Mouse (Mus musculus) liver, embryonic 15.5 days (tissue): ENCODE data around the gene Sorbs1. TPM values are rescaled to one million over a fixed set of nuclear protein-coding genes. Genes with fewer than 3 reads are reported as not detected.
A peak's percentile ranks its signal among the peaks of the same experiment; 100 is the strongest.

Source experiments
- ATAC-seq: fragments of 200-750 bp; cut with Nextera tagmentation; 2 replicates; pipeline ENCODE4 v1.8.0; 2017; ENCODE audit warnings: moderate number of reproducible peaks, mild to moderate bottlenecking, moderate library complexity; ENCODE audit not compliant: insufficient read depth
- H3K27ac ChIP-seq: fragments of 300-500 bp; sonication (generic); replicated peaks from 2 replicates; pipeline ENCODE4 v1.5.1; 2015; ENCODE audit warnings: mild to moderate bottlenecking, inconsistent platforms
- H3K27me3 ChIP-seq: fragments of 300-500 bp; sonication (generic); 2 replicates; pipeline ENCODE4 v1.6.1; 2015; ENCODE audit warnings: mild to moderate bottlenecking, inconsistent platforms
- H3K36me3 ChIP-seq: fragments of 300-500 bp; sonication (generic); replicated peaks from 2 replicates; pipeline ENCODE4 v1.6.1; 2015; ENCODE audit warnings: moderate library complexity, mild to moderate bottlenecking, inconsistent platforms
- H3K4me1 ChIP-seq: fragments of 300-500 bp; sonication (generic); replicated peaks from 2 replicates; pipeline ENCODE4 v1.6.1; 2015; ENCODE audit warnings: inconsistent platforms
- H3K4me2 ChIP-seq: fragments of 300-500 bp; sonication (generic); 2 replicates; pipeline ENCODE4 v1.6.1; 2015; ENCODE audit warnings: moderate library complexity, mild to moderate bottlenecking, inconsistent platforms
- H3K4me3 ChIP-seq: fragments of 300-500 bp; sonication (generic); replicated peaks from 2 replicates; pipeline ENCODE4 v1.5.1; 2015; ENCODE audit warnings: mild to moderate bottlenecking, inconsistent platforms
- H3K9ac ChIP-seq: fragments of 300-500 bp; sonication (generic); 2 replicates; pipeline ENCODE4 v1.6.1; 2015; ENCODE audit warnings: moderate library complexity, mild to moderate bottlenecking, inconsistent platforms
- H3K9me3 ChIP-seq: fragments of 300-500 bp; sonication (generic); replicated peaks from 2 replicates; pipeline ENCODE4 v1.6.1; 2016; ENCODE audit warnings: inconsistent platforms
- WGBS: fragments of 180-500 bp; shearing (Covaris S2); methylation state at CpG from one replicate; pipeline ENCODE4 v1.1.7; 2015; ENCODE audit warnings: mixed read lengths; ENCODE audit not compliant: insufficient replicate concordance; 5-methylcytosine and 5-hydroxymethylcytosine counted together
- polyA plus RNA-seq: library from polyadenylated mRNA; unstranded; fragments of >200 nt; fragmentation: Nextera tagmentation; extraction: Ambion mirVana; gene quantifications from 2 replicates; pipeline ENCODE4 v1.2.1, GENCODE M21; 2015

Sorbs1 gene
- polyA plus RNA-seq, 1 experiment from 2014 or later = 34.9 TPM

- Histone ChIP-seq H3K27ac (peak overlapping the region; percentile 98), H3K9ac (peak overlapping the region; percentile 92), H3K9me3 (no peaks in the 10 kb centered on the region), H3K4me3 (peak overlapping the region; percentile 82), H3K27me3 (no peaks in the 10 kb centered on the region), H3K4me1 (peaks cover 54% of the 10 kb centered on the region), H3K36me3 (no peaks in the 10 kb centered on the region), H3K4me2 (peak overlapping the region; percentile 81)
- peak; percentile 26 for ATAC-seq
- WGBS = 2% methylated on average over 34 of the region's 34 CpGs
These were observed 818 bp downstream of the Sorbs1 start for GRCm38 (mm10) chr19:40512500-40513421.

- peak overlapping the region; percentile 98 for H3K27ac ChIP-seq
- peak; percentile 32 for ATAC-seq
These were observed 1.8 kb downstream of the Sorbs1 start for GRCm38 (mm10) chr19:40511679-40512309.

GRCm38 (mm10) chr19:40511100-40511439 lies 2.5 kb downstream of the Sorbs1 start:
- Histone ChIP-seq H3K4me1 (peaks cover 61% of the 10 kb centered on the region), H3K27me3 (no peaks in the 10 kb centered on the region), H3K36me3 (no peaks in the 10 kb centered on the region), H3K9me3 (no peaks in the 10 kb centered on the region), H3K9ac (0 out of 2 replicates have a peak overlapping the region, but pooled peaks have one; percentile 92), H3K4me3 (peak overlapping the region; percentile 82), H3K27ac (peak overlapping the region; percentile 98), H3K4me2 (peak overlapping the region; percentile 81)
- no peak for ATAC-seq
- WGBS = 69% methylated on average over 8 of the region's 8 CpGs

More at GRCm38 (mm10) chr19:40511679-40512309, 1.8 kb downstream of the Sorbs1 start:
- Histone ChIP-seq H3K27me3 (no peaks in the 10 kb centered on the region), H3K9ac (peak overlapping the region; percentile 92), H3K9me3 (no peaks in the 10 kb centered on the region), H3K4me1 (peaks cover 59% of the 10 kb centered on the region), H3K4me3 (peak overlapping the region; percentile 82), H3K36me3 (no peaks in the 10 kb centered on the region), H3K4me2 (peak overlapping the region; percentile 81)
- WGBS = 8% methylated on average over 5 of the region's 5 CpGs

- peak overlapping the region; percentile 98 for H3K27ac ChIP-seq
- H3K4me3 ChIP-seq = peak overlapping the region; percentile 18; the same call in 1 of the 2 replicates
- H3K9ac ChIP-seq = 0 out of 2 replicates have a peak overlapping the region, but pooled peaks have one; percentile 0
- H3K4me2 ChIP-seq = peak overlapping the region; percentile 81
- no peaks in the 10 kb centered on the region for H3K9me3 ChIP-seq
- no peaks in the 10 kb centered on the region for H3K36me3 ChIP-seq
- ATAC-seq = no peak
- 78% methylated on average over 13 of the region's 13 CpGs for WGBS
- H3K27me3 ChIP-seq = no peaks in the 10 kb centered on the region
- peaks cover 64% of the 10 kb centered on the region for H3K4me1 ChIP-seq
These were observed 3.0 kb downstream of the Sorbs1 start for GRCm38 (mm10) chr19:40510387-40511099.

GRCm38 (mm10) chr19:40509274-40509673 lies 4.3 kb downstream of the Sorbs1 start:
- Histone ChIP-seq H3K9me3 (no peaks in the 10 kb centered on the region), H3K27ac (peak overlapping the region; percentile 14), H3K4me1 (peaks cover 64% of the 10 kb centered on the region), H3K36me3 (0 out of 2 replicates have a peak, but pooled peaks cover 3% of the 10 kb centered on the region), H3K9ac (no peak overlapping the region), H3K4me2 (no peak overlapping the region), H3K4me3 (no peak overlapping the region), H3K27me3 (no peaks in the 10 kb centered on the region)
- WGBS = 81% methylated on average over 2 of the region's 2 CpGs
- ATAC-seq = no peak

- peak overlapping the region; percentile 14 for H3K27ac ChIP-seq
- peaks cover 59% of the 10 kb centered on the region for H3K4me1 ChIP-seq
- H3K36me3 ChIP-seq = 0 out of 2 replicates have a peak, but pooled peaks cover 4% of the 10 kb centered on the region
- no peak overlapping the region for H3K9ac ChIP-seq
- no peak overlapping the region for H3K4me2 ChIP-seq
- H3K9me3 ChIP-seq = no peaks in the 10 kb centered on the region
- WGBS = 29% methylated on average over 2 of the region's 2 CpGs
- ATAC-seq = no peak
- no peaks in the 10 kb centered on the region for H3K27me3 ChIP-seq
- H3K4me3 ChIP-seq = no peak overlapping the region
These were observed 4.7 kb downstream of the Sorbs1 start for GRCm38 (mm10) chr19:40508851-40509250.

- Histone ChIP-seq H3K4me3 (no peak overlapping the region), H3K4me1 (peaks cover 47% of the 10 kb centered on the region), H3K9ac (no peak overlapping the region), H3K27ac (0 out of 2 replicates have a peak overlapping the region, but pooled peaks have one; percentile 14), H3K36me3 (0 out of 2 replicates have a peak, but pooled peaks cover 4% of the 10 kb centered on the region), H3K4me2 (no peak overlapping the region), H3K9me3 (no peaks in the 10 kb centered on the region), H3K27me3 (no peaks in the 10 kb centered on the region)
- 86% methylated on average over 3 of the region's 3 CpGs for WGBS
- no peak for ATAC-seq
These were observed 6.6 kb downstream of the Sorbs1 start for GRCm38 (mm10) chr19:40506965-40507364.

- ATAC-seq = no peak
- H3K27me3 ChIP-seq = no peaks in the 10 kb centered on the region
- no peak overlapping the region for H3K4me3 ChIP-seq
- no peaks in the 10 kb centered on the region for H3K9me3 ChIP-seq
- peaks cover 34% of the 10 kb centered on the region for H3K4me1 ChIP-seq
- H3K4me2 ChIP-seq = no peak overlapping the region
- no peak overlapping the region for H3K9ac ChIP-seq
- peaks cover 4% of the 10 kb centered on the region; the same call in 1 of the 2 replicates for H3K36me3 ChIP-seq
- 83% methylated on average over 7 of the region's 7 CpGs for WGBS
- H3K27ac ChIP-seq = no peak overlapping the region
These were observed 9.2 kb downstream of the Sorbs1 start for GRCm38 (mm10) chr19:40504336-40504735.

- Histone ChIP-seq H3K9me3 (no peaks in the 10 kb centered on the region), H3K9ac (no peak overlapping the region), H3K4me3 (no peak overlapping the region), H3K4me1 (peaks cover 32% of the 10 kb centered on the region), H3K36me3 (peaks cover 4% of the 10 kb centered on the region), H3K27me3 (no peaks in the 10 kb centered on the region), H3K4me2 (no peak overlapping the region), H3K27ac (peak overlapping the region; percentile 48)
- ATAC-seq = peak; percentile 56
- 70% methylated on average over 11 of the region's 11 CpGs for WGBS
These were observed 13.4 kb downstream of the Sorbs1 start for GRCm38 (mm10) chr19:40499940-40500737.

- no peak overlapping the region for H3K4me3 ChIP-seq
- no peaks in the 10 kb centered on the region for H3K9me3 ChIP-seq
- H3K4me2 ChIP-seq = no peak overlapping the region
- WGBS = 54% methylated on average over 8 of the region's 8 CpGs
- H3K4me1 ChIP-seq = peaks cover 39% of the 10 kb centered on the region
- no peak overlapping the region for H3K9ac ChIP-seq
- H3K36me3 ChIP-seq = no peaks in the 10 kb centered on the region; the same call in none of the 2 replicates
- ATAC-seq = no peak
- H3K27me3 ChIP-seq = no peaks in the 10 kb centered on the region
- H3K27ac ChIP-seq = peak overlapping the region; percentile 45
These were observed 14.4 kb downstream of the Sorbs1 start for GRCm38 (mm10) chr19:40499141-40499540.
